Mouse (Mus musculus) megakaryocyte, adult 5-6 weeks (primary cell): Measurements from ENCODE around the gene Suds3. TPM values are rescaled to one million over a fixed set of nuclear protein-coding genes. Genes with fewer than 3 reads are reported as not detected.

ENCODE experiments used
- ATAC-seq: 2 replicates; pipeline ENCODE4 v1.8.0; 2016; ENCODE audit warnings: mild to moderate bottlenecking, inconsistent platforms; ENCODE audit not compliant: poor library complexity, severe bottlenecking
- total RNA-seq, 2 experiments: library from RNA; stranded (forward) in 1 of 2; stranded (reverse) in 1 of 2; fragments of 153-499, 151-499 nt in 1 of 2; fragments of 221-1000, 200-1000 nt in 1 of 2; gene quantifications; 2 replicates each; pipeline versions ENCODE4 v1.2.3 to v1.2.4; 2015 to 2017

The Suds3 gene
- total RNA-seq (2015) (18.0 and 18.8 TPM in 2 replicates), total RNA-seq (2017) (93.5 and 102 TPM in 2 replicates)

DNA sequence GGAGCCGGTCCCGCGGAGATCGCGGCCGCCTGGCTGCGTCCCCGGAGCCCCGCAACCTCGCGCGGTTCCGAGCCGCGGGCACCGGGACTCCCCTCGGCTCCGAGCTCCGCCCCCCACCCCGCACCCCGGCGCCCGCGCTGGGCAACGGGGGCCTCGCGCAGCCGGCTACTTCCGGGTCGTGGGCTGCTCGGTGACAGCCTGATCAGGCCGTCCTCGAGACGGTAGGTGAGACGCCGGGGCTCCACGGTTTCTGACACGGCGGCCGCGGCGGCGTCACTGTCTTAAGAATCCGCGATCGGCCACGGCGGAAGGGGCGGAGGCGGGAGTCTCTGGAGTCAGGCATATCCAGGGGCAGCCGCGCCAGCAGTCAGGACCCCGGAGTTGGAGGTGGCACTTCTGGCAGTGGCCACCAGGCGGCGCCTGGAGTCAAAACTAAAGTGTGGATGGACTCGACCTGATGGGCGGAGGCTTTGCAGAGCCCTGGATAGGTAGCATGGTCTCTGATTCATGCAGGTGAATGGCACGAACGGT is at the start of gene Suds3:
Suds3 (minus strand) TSS at position 278 of the 531 bp plus-strand sequence.
- ATAC-seq, result peak; percentile 70

DNA sequence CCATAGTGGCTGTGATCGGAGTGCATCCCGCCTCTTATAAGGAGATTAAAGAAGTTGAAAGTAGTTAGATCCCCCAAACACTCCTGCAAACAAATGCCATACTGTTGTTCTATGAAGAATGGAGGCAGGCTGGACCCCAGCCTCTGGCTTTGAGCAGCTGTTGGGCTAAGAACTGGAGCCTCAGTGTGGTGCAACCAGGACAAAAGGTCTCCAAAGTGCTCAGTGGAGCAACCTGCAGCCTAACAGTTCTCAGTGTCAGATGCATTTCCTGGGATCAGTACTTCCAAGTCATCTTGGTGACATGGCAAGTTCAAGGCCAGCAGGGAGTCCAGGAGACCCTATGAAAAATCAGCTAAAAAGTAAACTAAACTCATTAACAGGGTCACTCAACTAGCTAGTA is 49.0 kb upstream of the Suds3 start:
- no peak for ATAC-seq

DNA sequence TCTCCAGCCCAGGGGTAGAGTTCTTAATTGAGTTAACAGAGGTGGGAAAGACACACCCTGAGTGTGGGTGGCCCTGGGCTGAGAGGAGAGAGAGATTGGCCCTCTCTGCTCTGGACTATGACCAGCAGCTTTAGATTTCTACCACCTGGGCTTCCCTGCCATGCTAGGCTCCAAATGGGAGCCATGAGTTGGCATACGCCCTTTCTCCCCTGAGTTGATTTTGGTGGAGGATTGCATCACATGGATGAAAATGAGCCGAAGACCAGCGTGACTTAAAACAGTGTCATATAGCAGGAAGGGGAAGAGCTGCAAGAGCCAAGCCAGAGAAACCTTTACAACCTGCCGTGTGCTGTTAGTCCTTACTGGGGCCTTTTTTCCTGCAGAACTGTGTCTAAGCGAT is 48.6 kb upstream of the Suds3 start:
- peak; percentile 70 for ATAC-seq

DNA sequence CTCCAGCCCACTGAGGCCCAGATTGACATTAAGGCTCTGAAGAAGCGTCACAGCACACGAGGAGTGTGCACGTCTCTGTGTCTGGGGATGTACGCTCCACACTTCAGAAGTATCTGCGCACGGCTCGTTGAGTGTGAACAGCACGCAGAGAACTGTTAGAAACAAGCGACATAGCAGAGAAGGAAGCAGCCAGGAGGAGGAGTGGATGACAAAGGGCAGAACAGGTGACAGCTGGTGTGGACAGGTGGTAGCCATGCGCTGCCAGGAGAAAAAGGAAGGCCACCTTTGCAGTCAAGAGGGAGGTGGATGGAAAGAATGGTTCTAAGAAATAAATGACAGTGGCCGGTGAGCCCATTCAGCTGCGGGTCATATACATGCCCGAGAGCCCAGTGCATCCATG is 47.9 kb upstream of the Suds3 start:
- no peak for ATAC-seq

DNA sequence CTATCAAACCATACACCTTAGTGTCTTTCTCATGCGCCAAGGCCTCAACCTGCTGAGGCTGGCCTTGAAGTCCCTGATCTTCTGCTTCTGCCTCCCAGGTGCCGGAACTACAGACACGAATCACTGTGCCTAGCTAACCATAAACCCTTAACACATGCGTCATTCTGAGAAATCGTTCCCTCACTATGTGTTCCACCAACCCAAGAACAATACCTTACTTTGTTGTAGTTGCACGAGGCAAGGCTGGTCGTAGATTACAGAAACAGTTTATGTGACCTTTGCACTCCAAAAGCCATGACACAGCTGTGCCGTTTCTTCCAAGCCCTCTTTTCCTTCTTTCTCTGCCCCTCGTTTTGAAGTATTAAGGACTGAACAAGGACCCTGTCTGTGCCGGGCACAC is 44.6 kb upstream of the Suds3 start:
- no peak for ATAC-seq

DNA sequence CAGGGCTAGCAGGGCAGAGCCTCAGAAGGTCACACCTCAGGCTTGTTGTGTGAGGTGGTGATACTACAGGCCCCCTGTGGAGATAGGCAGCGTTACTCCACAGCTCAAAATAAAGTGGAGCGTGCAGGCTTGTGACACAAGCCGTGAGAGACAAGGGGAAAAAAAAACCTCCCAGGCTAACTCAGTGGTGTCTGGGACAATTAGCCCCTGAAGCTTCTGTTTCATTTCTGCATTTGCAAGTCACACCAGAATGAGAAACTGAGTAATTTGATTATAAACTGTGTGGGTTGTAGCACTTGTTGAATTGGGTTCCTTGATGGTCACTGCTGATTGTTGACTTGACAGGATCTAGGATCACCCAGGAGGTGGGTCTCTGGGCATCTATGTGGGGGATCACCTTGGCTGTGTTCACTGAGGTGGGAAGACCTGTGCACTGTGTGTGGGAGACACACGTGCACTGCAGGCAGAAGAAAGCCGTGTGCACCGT is 43.9 kb upstream of the Suds3 start:
- peak; percentile 34 for ATAC-seq

DNA sequence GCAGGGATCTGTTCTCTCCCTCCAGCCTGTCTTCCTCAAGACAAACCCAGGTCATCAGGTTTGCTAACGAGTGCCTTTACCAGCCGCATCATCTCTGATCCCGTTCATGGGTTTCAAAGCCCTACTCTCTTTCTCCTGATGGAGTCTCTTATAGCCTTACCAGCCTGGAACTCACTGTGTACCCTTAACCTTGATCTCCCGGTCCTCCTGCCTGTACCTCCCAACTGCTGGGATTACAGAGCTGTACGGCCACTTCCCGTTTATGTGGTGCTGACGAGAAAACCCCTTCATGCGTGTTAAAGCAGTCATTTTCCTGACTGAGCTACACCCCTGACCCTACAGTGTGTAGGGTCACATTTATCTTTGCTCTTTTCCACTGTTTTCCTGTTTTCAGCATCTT is 43.4 kb upstream of the Suds3 start:
- ATAC-seq, result peak; percentile 22; the same call in 1 of the 2 replicates

DNA sequence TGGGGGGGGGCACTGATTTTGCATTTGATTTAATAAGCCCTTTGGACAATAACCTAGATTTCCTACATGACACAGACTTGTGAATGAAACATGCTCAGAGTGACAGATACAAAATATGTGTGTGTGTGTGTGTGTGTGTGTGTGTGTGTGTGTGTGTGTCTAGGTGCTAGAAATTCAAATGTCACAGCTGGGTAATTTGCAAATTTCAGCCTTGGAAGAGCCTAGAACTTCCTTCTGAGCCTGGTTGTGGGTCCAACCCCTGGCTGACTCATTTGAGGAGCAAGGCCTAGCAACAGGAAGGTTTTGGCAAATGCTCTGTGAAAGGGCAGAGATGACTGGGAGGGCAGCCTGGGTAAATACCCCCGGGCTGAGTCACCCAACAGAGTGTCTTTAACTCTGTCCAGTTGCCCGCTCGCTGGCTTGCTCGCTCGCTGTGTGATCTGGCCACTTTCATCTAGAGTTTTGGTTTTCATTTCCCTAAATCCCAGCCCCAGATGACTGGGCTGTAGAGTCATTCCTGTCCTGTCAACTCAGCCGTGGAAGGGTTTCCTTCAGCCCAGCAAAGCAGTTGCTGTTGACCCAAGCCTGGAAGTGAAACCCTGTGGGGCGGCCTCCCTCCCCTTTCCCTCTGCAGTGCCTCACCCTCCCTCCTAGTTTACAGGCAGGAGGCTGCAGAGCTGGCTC is 42.6 kb upstream of the Suds3 start:
- ATAC-seq, result peak; percentile 90

DNA sequence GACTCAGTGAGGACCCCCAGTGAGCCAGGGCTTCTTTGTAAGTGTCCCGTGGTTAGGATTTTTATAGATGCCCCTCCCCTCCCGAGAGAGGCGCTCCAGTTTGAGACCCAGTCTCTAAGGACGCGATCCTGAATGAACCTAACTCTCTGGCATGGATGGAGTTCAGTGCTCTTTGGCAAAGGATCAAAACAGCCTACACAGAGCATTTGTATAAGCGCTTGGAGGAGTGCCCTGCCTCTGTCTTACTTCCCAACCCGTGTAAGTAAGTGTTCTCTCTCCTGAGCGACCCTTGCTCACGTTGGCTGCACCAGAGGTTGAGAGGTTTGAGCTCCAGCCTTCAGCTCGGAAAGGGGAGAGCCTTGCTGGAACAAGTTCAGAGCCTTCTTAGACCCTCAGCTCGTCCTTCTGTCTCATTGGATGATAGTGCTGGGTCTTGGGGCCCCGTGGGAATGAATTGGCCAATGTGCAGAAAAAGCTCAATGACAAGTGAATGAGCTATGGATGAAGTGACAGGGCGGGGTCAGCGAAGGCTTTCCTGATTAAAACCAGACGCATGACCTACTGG is 37.7 kb upstream of the Suds3 start:
- ATAC-seq, result no peak

DNA sequence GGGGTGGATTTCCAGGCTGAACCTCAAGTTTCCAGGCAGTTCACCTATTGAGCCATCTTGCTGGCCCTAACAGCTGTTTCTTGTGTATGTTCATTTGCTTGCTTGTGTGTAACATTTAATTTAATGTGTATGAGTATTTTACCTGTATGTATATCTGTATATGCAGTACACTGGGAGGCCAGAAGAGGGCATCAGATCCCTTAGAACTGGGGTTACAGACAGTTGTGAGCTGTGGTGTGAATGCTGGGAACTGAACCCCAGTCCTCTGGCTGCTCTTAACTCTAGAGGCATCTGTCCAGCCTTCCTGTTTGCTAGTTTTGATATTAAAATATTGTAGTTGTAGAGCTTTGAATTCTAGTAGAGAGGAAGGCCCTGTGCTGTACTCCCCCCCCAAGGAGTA is 37.0 kb upstream of the Suds3 start:
- no peak for ATAC-seq

DNA sequence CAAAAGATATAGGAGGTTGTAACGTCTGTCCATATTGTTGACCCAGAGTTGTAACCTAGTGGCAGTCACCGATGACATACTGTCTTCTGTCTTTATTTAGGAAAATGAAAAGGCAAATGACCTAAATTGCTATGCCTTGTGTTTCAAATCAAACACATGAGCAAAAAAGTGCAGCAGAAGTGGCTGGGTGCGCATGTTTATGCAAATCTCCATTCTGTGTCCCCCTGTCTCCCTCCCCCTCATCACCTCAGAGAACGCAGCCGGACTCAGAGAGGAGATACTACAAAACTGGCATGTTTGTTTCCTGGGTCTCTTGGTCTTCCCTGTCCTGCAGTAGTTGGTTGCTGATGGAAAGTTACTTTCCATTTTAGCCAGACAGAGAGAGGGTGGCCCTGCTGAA is 34.2 kb upstream of the Suds3 start:
- ATAC-seq, result no peak

DNA sequence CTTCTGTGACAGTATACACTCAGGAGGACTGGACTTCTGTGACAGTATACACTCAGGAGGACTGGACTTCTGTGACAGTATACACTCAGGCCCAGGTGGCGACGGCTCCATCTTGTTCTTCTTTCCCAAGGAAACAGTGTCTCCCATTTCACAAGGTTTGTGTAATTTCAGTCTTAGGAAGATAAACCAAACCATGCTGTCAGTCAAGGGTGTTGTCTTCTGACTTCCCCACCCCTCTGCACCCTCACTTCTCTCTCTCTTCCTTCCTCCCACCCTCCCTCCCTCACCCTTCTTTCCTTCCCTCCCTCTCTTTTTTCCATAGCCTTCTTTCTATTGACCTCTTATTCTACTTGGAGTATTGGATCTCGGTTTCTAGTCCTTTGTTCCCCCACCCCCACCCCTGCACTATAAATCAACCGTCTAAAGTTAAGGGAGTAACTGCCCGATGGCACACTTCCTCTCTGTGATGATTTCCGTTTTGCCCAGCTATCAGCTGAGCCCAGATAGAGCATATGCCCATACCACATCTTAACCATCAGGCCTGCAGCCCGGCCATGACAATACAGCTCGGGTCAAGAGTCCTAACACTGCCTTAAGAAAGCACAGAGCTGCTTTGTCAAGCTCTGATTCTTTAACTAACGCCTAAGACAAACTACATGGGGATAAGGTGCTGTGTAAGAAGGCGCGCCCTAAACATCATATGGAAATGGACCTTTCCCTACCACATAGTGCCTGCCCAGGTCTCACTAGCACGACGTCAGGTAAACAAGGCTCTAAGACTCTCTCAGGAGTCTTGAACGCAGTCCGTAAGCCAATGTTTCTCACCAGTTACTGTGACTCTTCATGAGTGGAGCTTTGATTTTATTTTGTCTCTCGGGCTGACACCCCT is 33.4 kb upstream of the Suds3 start:
- peak; percentile 63 for ATAC-seq

DNA sequence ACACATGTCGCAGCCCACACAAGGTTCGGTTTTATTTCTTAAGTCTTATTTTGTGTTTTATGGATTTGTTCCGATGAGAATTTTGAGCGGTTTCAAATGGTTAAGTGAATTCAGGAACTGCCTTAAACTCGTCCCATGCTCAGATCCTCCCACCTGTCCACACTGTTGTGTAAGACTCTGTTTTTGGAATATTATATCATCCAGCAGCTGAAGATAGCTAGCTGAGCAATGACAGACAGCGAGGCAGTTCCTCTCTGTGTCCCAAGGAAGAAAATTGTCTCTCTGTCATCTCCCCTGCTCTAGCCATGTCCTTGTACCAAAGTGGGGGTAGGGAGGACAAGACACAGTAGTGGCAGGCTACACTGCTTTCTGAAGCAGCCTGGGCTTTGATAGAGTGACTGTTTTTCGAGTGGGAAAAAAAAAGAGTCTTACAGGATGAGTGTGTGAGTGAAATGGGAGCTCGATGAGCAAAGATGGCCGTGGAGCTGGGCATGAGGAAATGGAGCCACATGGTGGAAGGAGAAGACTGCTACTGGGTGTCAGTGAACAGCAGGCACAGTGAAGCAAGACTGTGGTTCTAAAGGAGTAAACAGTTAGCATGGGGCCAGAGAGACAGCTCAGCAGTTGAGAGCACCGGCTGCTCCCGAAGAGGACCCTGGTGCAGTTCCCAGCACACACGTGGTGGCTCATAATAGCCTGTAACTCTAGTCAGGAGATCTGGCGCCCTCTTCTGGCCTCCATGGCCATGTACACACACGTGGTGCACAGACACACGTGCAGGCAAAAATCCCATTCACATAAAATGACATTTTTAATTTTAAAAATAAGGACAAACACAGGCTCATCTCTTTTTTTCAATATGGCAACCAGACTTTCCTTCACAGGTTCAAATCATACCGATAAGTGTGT is 31.5 kb upstream of the Suds3 start:
- ATAC-seq, result no peak

DNA sequence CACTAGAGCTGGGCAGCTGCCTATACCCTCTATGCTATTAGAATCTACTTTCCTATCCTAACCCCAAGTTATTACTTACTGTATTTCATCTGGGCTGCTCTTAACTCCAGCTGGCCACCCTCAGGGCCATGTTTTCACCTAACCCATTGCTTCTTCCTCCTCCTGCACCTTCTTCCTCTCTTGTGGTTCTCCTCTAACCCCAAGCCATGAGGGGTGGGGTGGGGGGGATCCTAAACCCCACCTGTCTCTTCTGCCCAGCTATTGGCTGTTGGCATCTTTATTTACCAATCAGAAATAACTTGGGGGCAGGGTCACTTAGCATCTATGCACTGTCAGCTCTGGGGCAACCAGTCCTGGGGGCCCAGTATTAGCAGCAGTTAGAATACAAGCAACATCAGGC is 30.3 kb upstream of the Suds3 start:
- peak; percentile 45; the same call in 1 of the 2 replicates for ATAC-seq

DNA sequence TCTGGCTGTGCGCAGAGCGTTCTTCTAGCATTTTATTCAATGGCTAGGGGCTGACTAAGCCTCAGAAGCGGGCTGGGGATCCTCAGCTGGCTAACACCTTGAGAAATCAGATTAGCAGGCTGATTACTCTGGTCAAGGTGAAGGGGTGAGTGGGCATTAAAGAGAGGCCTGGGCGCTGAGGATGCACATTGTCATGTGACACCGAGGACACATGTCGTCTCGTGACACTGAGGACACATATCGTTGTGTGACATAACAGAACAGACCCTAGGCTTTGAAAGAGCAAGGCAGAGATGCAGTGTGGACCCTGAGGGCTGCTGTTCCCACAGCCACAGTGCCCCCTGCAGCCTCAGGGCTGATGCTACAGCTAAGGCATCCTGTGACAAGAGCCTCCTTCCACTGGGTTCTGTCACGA is 27.8 kb upstream of the Suds3 start:
- peak; percentile 53 for ATAC-seq

DNA sequence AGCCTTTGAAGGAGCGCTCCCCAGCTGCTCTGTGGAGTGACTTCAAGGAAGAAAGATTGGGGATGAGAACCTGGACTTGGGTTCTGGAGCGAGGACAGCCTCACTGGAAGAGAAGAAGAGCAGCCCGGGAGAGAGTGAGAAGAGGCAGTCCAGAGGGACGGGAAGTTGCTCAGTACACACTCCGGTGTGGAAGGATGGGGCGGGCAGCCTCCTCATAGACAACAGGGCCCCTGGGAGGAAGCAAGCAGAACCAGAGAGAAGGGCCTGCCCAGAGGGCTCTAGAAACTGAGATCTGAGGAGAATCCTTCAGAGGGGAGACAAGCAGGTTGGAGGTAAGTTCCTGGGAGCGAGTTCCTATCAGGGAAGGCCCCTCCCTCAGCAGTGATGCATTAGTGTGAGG is 24.5 kb upstream of the Suds3 start:
- ATAC-seq, result peak; percentile 58

DNA sequence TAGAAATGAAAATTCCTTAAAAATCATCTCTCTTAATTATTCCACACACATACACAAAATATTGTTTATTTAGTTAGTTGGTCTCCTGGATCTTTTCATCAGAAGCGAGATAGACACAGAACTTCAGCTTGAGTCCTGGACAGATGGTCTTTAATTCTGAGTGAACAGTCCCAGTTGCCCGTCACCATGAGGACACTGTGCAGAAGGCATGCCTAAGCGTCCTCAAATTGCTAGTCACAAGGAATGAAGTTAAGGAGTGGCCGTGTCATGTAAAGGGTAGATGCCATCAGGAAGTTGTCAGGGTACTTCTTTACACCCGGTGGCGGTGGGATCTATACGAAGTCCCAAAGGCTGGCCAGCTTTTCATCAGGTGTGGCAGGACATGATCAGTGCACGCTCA is 23.9 kb upstream of the Suds3 start:
- ATAC-seq, result no peak

DNA sequence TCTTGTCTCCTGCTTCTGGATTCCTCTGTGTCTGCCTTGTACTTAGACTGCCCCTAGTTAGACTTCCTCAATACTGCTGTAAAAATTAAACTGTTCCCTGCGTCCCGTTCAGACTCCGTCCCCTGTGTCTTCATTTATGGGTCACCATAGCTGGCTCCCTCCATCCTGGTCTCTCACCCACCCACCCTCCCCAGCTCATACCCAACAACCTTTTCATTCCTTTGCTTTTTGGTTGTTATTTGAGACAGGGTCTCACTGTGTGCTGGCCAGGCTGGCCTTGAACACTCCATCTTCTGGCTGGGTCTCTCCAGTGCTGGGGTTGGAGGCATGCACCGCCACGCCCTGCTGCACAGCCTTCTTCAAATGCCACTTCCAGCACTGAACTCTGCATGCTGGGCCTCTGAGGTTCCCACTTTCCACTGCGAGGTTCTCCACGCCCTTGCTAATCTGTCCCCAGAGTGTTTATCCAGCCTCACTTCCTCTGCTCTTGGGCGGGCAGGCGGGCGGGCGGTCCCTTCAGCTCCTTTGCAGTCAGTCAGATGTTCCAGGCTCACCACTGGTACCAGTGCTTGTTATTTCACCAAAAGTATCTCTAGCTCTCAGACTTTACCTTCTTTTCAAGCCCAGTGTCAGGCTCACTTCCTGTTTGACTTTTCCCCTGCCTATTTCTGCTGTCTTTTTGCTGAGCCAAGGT is 22.5 kb upstream of the Suds3 start:
- peak; percentile 62 for ATAC-seq

DNA sequence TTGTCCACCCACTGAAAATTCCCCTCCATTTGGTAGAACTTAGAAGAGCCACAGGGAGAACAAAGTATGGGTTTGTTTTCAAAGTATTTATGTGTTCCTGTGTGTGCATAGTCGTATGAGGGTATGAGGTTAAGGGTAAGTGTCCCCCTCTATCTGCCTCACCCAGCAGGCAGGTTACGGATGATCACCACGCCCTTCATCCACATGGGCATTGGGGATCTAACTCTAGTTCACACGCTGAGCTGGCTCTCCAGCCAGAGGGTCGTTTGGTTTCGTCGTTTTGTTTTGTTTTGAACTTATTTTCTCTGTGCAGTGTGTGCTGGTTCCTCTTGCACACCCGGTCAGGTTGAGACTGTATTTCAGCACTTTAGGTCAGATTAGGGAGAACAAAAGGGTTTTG is 21.7 kb upstream of the Suds3 start:
- ATAC-seq, result no peak

DNA sequence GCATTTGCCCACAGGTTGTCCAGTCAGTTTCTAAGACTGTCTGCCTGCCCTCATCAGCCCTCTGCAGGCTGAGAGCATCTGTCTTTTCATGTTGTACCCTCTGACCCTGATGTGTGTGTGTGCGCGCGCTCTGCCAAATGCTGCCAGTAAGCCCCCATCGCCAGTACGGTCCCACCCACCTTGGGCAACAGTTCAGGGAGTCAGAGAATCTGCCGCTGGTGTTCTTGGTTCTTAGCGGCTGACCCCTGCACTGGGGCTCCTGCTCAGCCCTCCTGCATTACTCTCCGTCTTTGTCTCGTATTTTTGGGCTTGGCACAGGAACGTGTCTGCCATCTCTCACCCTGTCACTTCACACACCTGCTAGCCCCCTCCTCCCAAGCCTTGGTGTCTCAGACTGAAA is 21.1 kb upstream of the Suds3 start:
- no peak for ATAC-seq
